Mouse (Mus musculus) myocyte (in vitro differentiated cells): Measurements from ENCODE around the gene Hnrnpu. TPM values are rescaled to one million over a fixed set of nuclear protein-coding genes. Genes with fewer than 3 reads are reported as not detected.
A peak's percentile ranks its signal among the peaks of the same experiment; 100 is the strongest.

Source experiments
- H3K27me3 ChIP-seq: one replicate; pipeline ENCODE4 v1.6.1; 2011; ENCODE audit not compliant: control insufficient read depth, insufficient read depth, insufficient read length
- H3K36me3 ChIP-seq: one replicate; pipeline ENCODE4 v1.6.1; 2011; ENCODE audit not compliant: control insufficient read depth, insufficient read depth
- H3K4me2 ChIP-seq: one replicate; pipeline ENCODE4 v1.6.1; 2011; ENCODE audit warnings: low read depth, control low read depth
- H3K4me3 ChIP-seq: one replicate; pipeline ENCODE4 v1.5.1; 2011; ENCODE audit warnings: mild to moderate bottlenecking, control low read depth, moderate library complexity
- H3K79me2 ChIP-seq: one replicate; pipeline ENCODE4 v1.6.1; 2011; ENCODE audit not compliant: control insufficient read depth, insufficient read depth
- H3ac ChIP-seq: one replicate; pipeline ENCODE4 v1.6.1; 2011; ENCODE audit not compliant: control insufficient read depth, insufficient read length
- CEBPB ChIP-seq: IDR thresholded peaks from 2 replicates; pipeline ENCODE4 v1.6.1; 2011; ENCODE audit warnings: mild to moderate bottlenecking, moderate library complexity; ENCODE audit not compliant: poor library complexity, insufficient read depth, severe bottlenecking
- E2F4 ChIP-seq: IDR thresholded peaks from one replicate; pipeline ENCODE4 v1.6.1; 2011; ENCODE audit warnings: mild to moderate bottlenecking, control low read depth, moderate library complexity; ENCODE audit not compliant: insufficient read depth
- MAX ChIP-seq: IDR thresholded peaks from one replicate; pipeline ENCODE4 v1.6.1; 2011; ENCODE audit warnings: low read depth, mild to moderate bottlenecking, control low read depth
- MYOD1 ChIP-seq, 3 experiments: IDR thresholded peaks; one replicate each; pipeline ENCODE4 v1.6.1; 2011; ENCODE audit warnings: control low read depth in 2 of 3, low read depth in 2 of 3, mild to moderate bottlenecking in 2 of 3, moderate library complexity in 1 of 3; ENCODE audit not compliant: insufficient read length in 2 of 3, control insufficient read depth in 1 of 3
- MYOG ChIP-seq, 3 experiments: IDR thresholded peaks; one replicate each; pipeline ENCODE4 v1.6.1; 2011; ENCODE audit warnings: control low read depth in 2 of 3, low read depth in 2 of 3, mild to moderate bottlenecking in 2 of 3; ENCODE audit not compliant: insufficient read length in 2 of 3, control insufficient read depth in 1 of 3, insufficient read depth in 1 of 3
- POLR2A ChIP-seq: IDR thresholded peaks from one replicate; pipeline ENCODE4 v1.6.1; 2011; ENCODE audit warnings: low read depth, mild to moderate bottlenecking, control low read depth, moderate library complexity; ENCODE audit not compliant: insufficient read length
- POLR2AphosphoS2 ChIP-seq: IDR thresholded peaks from one replicate; pipeline ENCODE4 v1.6.1; 2011; ENCODE audit warnings: low read depth, control low read depth; ENCODE audit not compliant: insufficient read length
- REST ChIP-seq: IDR thresholded peaks from one replicate; pipeline ENCODE4 v1.6.1; 2011; ENCODE audit warnings: mild to moderate bottlenecking, control low read depth, moderate library complexity; ENCODE audit not compliant: insufficient read depth, insufficient read length
- SRF ChIP-seq: IDR thresholded peaks from one replicate; pipeline ENCODE4 v1.6.1; 2011; ENCODE audit warnings: low read depth; ENCODE audit not compliant: control insufficient read depth, insufficient read length
- TCF12 ChIP-seq: IDR thresholded peaks from one replicate; pipeline ENCODE4 v1.6.1; 2011; ENCODE audit warnings: mild to moderate bottlenecking, control low read depth; ENCODE audit not compliant: poor library complexity, insufficient read depth, severe bottlenecking
- TCF3 ChIP-seq: IDR thresholded peaks from one replicate; pipeline ENCODE4 v1.6.1; 2011; ENCODE audit warnings: low read depth, control low read depth; ENCODE audit not compliant: insufficient read length
- USF1 ChIP-seq: IDR thresholded peaks from one replicate; pipeline ENCODE4 v1.6.1; 2011; ENCODE audit warnings: low read depth, mild to moderate bottlenecking, control low read depth, moderate library complexity
- polyA plus RNA-seq: library from polyadenylated mRNA; unstranded; fragments of >200 nt; fragmentation: generic; extraction: Trizol; gene quantifications from one replicate; pipeline ENCODE4 v1.2.1, GENCODE M21; 2012; ENCODE audit warnings: missing spikeins

Gene Hnrnpu
- polyA plus RNA-seq, 1 experiment: 95.0 TPM

- Histone ChIP-seq H3K36me3 (peaks cover 48% of the 10 kb centered on the region), H3ac (peak overlapping the region; percentile 100), H3K79me2 (peaks cover 62% of the 10 kb centered on the region), H3K4me2 (peak overlapping the region; percentile 99), H3K4me3 (peak overlapping the region; percentile 83), H3K27me3 (no peaks in the 10 kb centered on the region)
- TF ChIP-seq POLR2A (peak; percentile 30), MYOG (IDR thresholded peaks at IDR 0.05; ENCODE audit: control insufficient read depth in 1 of 3, insufficient read depth in 1 of 3, insufficient read length in 2 of 3, low read depth in 2 of 3) (peak in 1 of 3 experiments; percentile 56), TCF12 (no peak), CEBPB (peak; percentile 90), POLR2AphosphoS2 (peak; percentile 78), REST (no peak), TCF3 (no peak), USF1 (no peak), SRF (no peak), MAX (no peak), E2F4 (peak; percentile 15), MYOD1 (IDR thresholded peaks at IDR 0.05; ENCODE audit: control insufficient read depth in 1 of 3, insufficient read length in 2 of 3, low read depth in 2 of 3) (peak in 1 of 3 experiments; percentile 58)
These were observed 1.3 kb downstream of the Hnrnpu start for GRCm38 (mm10) chr1:178336289-178336775.

GRCm38 (mm10) chr1:178335860-178336261, 1.7 kb downstream of the Hnrnpu start:
- Histone ChIP-seq H3K4me3 (peak overlapping the region; percentile 83), H3K36me3 (peaks cover 52% of the 10 kb centered on the region), H3K27me3 (no peaks in the 10 kb centered on the region), H3K79me2 (peaks cover 67% of the 10 kb centered on the region), H3ac (peak overlapping the region; percentile 100), H3K4me2 (peak overlapping the region; percentile 99)
- TF ChIP-seq SRF (no peak), MYOG (IDR thresholded peaks at IDR 0.05; ENCODE audit: control insufficient read depth in 1 of 3, insufficient read depth in 1 of 3, insufficient read length in 2 of 3, low read depth in 2 of 3) (no peak), MAX (no peak), TCF3 (no peak), USF1 (no peak), REST (no peak), POLR2A (no peak), CEBPB (no peak), E2F4 (no peak), TCF12 (no peak), MYOD1 (IDR thresholded peaks at IDR 0.05; ENCODE audit: control insufficient read depth in 1 of 3, insufficient read length in 2 of 3, low read depth in 2 of 3) (no peak), POLR2AphosphoS2 (no peak)

DNA sequence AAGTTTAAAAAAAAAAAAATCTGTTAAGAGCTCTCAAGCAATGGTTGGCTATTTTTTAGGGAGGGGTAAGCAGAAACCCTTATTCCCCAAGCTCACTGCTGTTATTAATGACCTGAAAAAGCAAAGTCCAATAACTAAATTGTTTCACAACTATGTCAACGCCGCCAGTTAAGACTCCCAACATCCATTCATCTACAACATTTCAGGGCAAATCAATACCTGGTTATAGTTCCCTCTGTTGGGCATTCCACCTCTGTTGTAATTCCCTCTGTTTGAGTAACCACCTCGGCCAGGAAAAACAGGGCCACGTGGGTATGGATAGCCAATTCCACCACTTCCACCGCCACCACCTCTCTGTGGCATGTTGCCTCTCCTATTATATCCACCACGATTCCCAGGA, 7.7 kb downstream of the Hnrnpu start:
- H3K4me3 ChIP-seq: no peak overlapping the region
- H3K36me3 ChIP-seq: peaks cover 100% of the 10 kb centered on the region
- H3K27me3 ChIP-seq: no peaks in the 10 kb centered on the region
- H3K4me2 ChIP-seq: no peak overlapping the region
- peaks cover 95% of the 10 kb centered on the region for H3K79me2 ChIP-seq
- H3ac ChIP-seq: no peak overlapping the region
- no peak for TF ChIP-seq MAX
- no peak for TF ChIP-seq REST

DNA sequence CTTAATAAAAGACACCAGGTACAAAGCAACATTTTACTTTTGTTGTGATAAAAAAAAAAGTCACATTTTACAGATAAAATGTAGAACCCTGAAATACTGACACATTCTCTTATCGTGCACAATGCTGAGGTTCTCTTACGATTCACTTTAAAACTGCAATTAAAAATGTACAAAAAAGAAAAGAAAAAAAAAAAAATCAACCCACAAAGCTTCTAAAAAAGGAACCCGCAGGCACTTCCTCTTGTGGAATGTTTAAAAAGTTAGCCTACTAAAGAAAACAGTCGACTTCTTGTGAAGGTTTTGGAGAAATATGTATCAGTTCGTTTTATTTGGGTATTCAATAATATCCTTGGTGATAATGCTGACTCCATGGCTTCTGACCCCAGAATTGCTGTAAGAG, 8.6 kb downstream of the Hnrnpu start:
- Histone ChIP-seq H3ac (no peak overlapping the region), H3K4me3 (no peak overlapping the region), H3K27me3 (no peaks in the 10 kb centered on the region), H3K79me2 (peaks cover 95% of the 10 kb centered on the region), H3K4me2 (no peak overlapping the region), H3K36me3 (peaks cover 99% of the 10 kb centered on the region)
- TF ChIP-seq POLR2A (no peak), POLR2AphosphoS2 (no peak), TCF3 (no peak), E2F4 (no peak), SRF (no peak), MYOD1 (IDR thresholded peaks at IDR 0.05; ENCODE audit: control insufficient read depth in 1 of 3, insufficient read length in 2 of 3, low read depth in 2 of 3) (no peak), MYOG (IDR thresholded peaks at IDR 0.05; ENCODE audit: control insufficient read depth in 1 of 3, insufficient read depth in 1 of 3, insufficient read length in 2 of 3, low read depth in 2 of 3) (no peak)

DNA sequence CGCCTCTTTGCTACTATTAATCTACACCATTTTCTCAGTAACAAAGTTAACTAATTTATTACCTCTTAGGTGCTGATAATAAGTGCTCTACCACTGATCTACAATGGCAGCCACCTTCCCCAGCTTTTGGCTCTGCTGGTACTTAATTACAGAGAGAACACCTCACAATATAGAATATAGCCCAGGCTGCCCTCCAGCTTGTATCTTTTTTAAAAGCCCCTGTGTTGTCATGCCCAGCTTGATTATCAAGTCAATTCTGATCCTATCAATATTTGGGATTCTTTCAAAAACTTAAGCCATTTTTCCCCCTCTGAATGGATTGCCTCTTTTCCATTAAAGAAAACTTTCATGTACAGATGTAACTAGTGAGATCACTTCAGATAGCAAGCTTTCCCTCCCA, 10.6 kb downstream of the Hnrnpu start:
- Histone ChIP-seq H3K4me3 (no peak overlapping the region), H3K79me2 (peaks cover 85% of the 10 kb centered on the region), H3K36me3 (peaks cover 97% of the 10 kb centered on the region), H3ac (no peak overlapping the region), H3K4me2 (no peak overlapping the region), H3K27me3 (no peaks in the 10 kb centered on the region)
- no peak for TF ChIP-seq TCF12
- TF ChIP-seq CEBPB: no peak
- no peak for TF ChIP-seq SRF
- TF ChIP-seq POLR2A: no peak
- no peak for TF ChIP-seq MAX
- no peak for TF ChIP-seq USF1
- TF ChIP-seq MYOD1 (IDR thresholded peaks at IDR 0.05; ENCODE audit: control insufficient read depth in 1 of 3, insufficient read length in 2 of 3, low read depth in 2 of 3): no peak
- no peak for TF ChIP-seq POLR2AphosphoS2
- no peak for TF ChIP-seq MYOG (IDR thresholded peaks at IDR 0.05; ENCODE audit: control insufficient read depth in 1 of 3, insufficient read depth in 1 of 3, insufficient read length in 2 of 3, low read depth in 2 of 3)
- no peak for TF ChIP-seq E2F4
- TF ChIP-seq TCF3: no peak
